Mouse (Mus musculus) left cerebral cortex, adult 11 months (tissue): ENCODE results near the gene Ugt1a9.
"Not testable (repeated sequence)": the region's sequence is repeated elsewhere in the genome, so short reads cannot be mapped to it uniquely, and the experiment has no call there.

Experiments used
- DNase-seq: peaks from one replicate; pipeline ENCODE4 v3.0.0; 2022; ENCODE audit warnings: low spot score

The Ugt1a9 gene

GRCm38 (mm10) chr1:88070495-88070894, at the start of gene Ugt1a9:
Ugt1a9 (plus strand) TSS chr1:88070800.
- DNase-seq, result no peak

- not testable (repeated sequence) for DNase-seq
Observed at GRCm38 (mm10) chr1:88025244-88025643, 45.4 kb upstream of the Ugt1a9 start.

- DNase-seq, result not testable (repeated sequence)
Observed at GRCm38 (mm10) chr1:88043044-88043443, 27.6 kb upstream of the Ugt1a9 start.

GRCm38 (mm10) chr1:88044832-88045437, 25.7 kb upstream of the Ugt1a9 start:
- not testable (repeated sequence) for DNase-seq

- not testable (repeated sequence) for DNase-seq
Observed at GRCm38 (mm10) chr1:88047408-88047807, 23.2 kb upstream of the Ugt1a9 start.

- DNase-seq, result no peak
Observed at GRCm38 (mm10) chr1:88055088-88055487, 15.5 kb upstream of the Ugt1a9 start, which contains the start of gene Ugt1a10. Ugt1a10 (plus strand) TSS chr1:88055388.

- DNase-seq, result not testable (repeated sequence)
Observed at GRCm38 (mm10) chr1:88066472-88067102, 4.0 kb upstream of the Ugt1a9 start.

GRCm38 (mm10) chr1:88070902-88071301, 302 bp downstream of the Ugt1a9 start:
- DNase-seq, result no peak

GRCm38 (mm10) chr1:88074471-88074870, 3.9 kb downstream of the Ugt1a9 start:
- no peak for DNase-seq

GRCm38 (mm10) chr1:88077128-88077527, 6.5 kb downstream of the Ugt1a9 start:
- DNase-seq, result no peak

- no peak for DNase-seq
Observed at GRCm38 (mm10) chr1:88081670-88082069, 11.1 kb downstream of the Ugt1a9 start.

GRCm38 (mm10) chr1:88086125-88086524, 15.5 kb downstream of the Ugt1a9 start:
- no peak for DNase-seq

- no peak for DNase-seq
Observed at GRCm38 (mm10) chr1:88087513-88087912, 16.9 kb downstream of the Ugt1a9 start, which contains the start of gene Ugt1a8. Ugt1a8 (plus strand) TSS chr1:88087813.

GRCm38 (mm10) chr1:88092341-88092740, 21.7 kb downstream of the Ugt1a9 start:
- DNase-seq, result no peak

GRCm38 (mm10) chr1:88094270-88094676, 23.7 kb downstream of the Ugt1a9 start:
- DNase-seq, result not testable (repeated sequence)

GRCm38 (mm10) chr1:88094941-88095492, 24.4 kb downstream of the Ugt1a9 start, which contains the start of gene Ugt1a7c:
Ugt1a7c (plus strand) TSS chr1:88095062.
- DNase-seq, result no peak

GRCm38 (mm10) chr1:88098546-88098945, 27.9 kb downstream of the Ugt1a9 start:
- DNase-seq, result not testable (repeated sequence)

GRCm38 (mm10) chr1:88099691-88100090, 29.1 kb downstream of the Ugt1a9 start:
- not testable (repeated sequence) for DNase-seq

- not testable (repeated sequence) for DNase-seq
Observed at GRCm38 (mm10) chr1:88103019-88103418, 32.4 kb downstream of the Ugt1a9 start, which contains the start of gene Ugt1a6b. Ugt1a6b (plus strand) TSS chr1:88103252.

GRCm38 (mm10) chr1:88103697-88104468, 33.3 kb downstream of the Ugt1a9 start:
- DNase-seq, result not testable (repeated sequence)

- no peak for DNase-seq
Observed at GRCm38 (mm10) chr1:88104667-88105430, 34.2 kb downstream of the Ugt1a9 start.
